Mouse (Mus musculus): ENCODE results near the gene Eed. TPM values are rescaled to one million over a fixed set of nuclear protein-coding genes. Genes with fewer than 3 reads are reported as not detected.

Gene Eed
- total RNA-seq, 2 experiments from 2014 or later = 37.9 to 39.3 TPM

DNA sequence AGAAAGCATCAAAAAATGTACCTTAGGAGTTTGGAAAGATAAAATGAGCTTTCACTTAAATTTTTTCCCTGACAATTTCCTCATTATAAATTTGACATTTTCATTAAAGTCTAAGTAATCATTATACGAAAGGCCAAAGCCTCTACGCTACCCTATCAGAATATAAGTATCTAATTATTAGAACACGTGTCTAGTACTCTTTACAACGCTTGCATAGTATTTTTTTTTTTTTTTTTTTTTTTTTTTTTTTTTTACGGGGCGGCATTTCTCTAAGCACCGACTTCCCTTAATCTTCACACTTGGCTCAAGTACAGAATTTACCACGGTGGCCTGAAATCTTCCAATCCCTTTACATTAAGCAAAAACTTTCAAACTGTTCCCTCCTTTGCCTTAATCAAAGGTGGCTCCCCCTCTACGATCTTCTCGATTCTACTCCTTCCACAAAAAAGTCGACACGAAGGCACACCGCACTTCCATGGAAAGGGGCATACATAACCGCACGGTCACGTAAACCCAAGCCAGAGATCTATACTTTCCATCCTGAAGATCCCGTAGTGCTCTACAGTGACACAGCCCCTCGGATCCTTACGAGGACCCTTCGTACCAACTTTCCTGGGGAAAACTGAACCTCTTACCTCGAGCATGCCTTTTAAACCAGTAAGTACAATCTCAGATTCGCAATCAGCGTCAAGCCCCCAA lies 1.2 kb downstream of the Eed start:
- intact Hi-C loops (cut with DNase I) = loop anchor here (5.0 kb wide), 1 partner anchor 37 kb away; the partner anchor contains the start of gene Hikeshi
- no peak for TF ChIP-seq CTCF (IDR thresholded peaks at IDR 0.05)
- H3K4me3 ChIP-seq = peak overlapping the region; percentile 93
- DNase-seq = no peak
- H3K27ac ChIP-seq = peak overlapping the region; percentile 100

DNA sequence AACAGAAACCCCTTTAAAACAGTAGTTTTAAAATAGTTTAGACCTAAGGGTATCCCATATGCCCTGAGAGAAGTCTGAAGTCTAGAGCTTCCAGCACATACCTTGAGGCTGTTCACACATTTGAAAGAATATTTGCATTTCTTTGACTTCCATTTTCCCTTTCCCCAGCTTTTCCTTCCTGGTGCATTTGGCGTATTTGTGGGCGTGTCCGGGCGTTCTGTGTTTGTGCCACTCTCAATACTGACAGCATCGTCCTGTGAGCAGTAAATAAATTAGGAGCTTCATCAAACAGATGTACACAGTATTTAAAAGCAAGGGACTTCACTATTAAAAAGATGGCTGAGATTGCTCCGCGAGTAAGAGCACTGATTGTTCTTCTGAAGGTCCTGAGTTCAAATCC lies 4.0 kb downstream of the Eed start:
- intact Hi-C loops (cut with DNase I) = loop anchor here (5.0 kb wide), 1 partner anchor 34 kb away; the partner anchor contains the start of gene Hikeshi
- no peak for DNase-seq
- H3K27ac ChIP-seq = no peak overlapping the region
- TF ChIP-seq CTCF (IDR thresholded peaks at IDR 0.05) = no peak
- H3K4me3 ChIP-seq = no peak overlapping the region

DNA sequence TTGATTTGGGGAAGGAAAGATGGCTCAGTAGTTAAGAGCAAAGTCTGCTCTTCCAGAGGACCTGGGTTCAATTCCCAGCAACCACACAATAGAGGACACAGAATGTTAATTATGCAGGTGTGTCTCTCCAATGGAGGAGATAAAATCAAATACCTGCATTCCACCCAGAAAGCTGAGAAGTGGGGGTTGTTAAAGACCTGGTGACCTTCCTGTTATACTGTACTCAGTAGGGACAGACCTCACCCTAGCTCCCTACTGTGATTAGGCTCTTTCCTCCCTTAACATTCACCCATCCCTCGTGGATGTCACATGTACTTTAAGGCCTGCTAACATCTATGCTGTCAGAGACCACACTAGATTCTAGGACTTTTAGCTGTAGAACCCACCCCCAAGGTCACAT lies 5.2 kb downstream of the Eed start:
- Histone ChIP-seq H3K27ac (no peak overlapping the region), H3K4me3 (no peak overlapping the region)
- intact Hi-C loops (cut with DNase I) = loop anchor here (5.0 kb wide), 1 partner anchor 33 kb away; the partner anchor contains the start of gene Hikeshi
- no peak for DNase-seq
- no peak for TF ChIP-seq CTCF (IDR thresholded peaks at IDR 0.05)

DNA sequence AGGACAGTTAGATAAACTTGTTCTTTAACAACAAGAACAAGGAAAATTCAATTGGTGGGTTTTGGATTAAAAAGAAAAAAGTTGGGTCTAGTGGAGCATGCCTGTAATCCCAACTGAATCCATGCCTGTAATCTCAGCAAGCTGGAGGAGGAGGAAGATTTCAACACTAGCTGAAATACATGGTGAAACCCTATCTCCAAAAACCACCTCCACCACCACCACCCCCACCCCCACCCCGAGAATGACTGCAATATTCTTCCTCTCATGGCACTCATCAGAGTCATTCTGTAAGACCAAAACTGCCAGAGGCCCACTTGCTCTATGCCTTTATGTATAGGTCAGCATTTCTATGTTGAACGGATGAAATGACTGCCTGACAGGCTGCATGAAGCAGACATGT lies 13.5 kb downstream of the Eed start:
- DNase-seq = no peak
- TF ChIP-seq CTCF (IDR thresholded peaks at IDR 0.05) = no peak
- H3K27ac ChIP-seq = no peak overlapping the region
- H3K4me3 ChIP-seq = no peak overlapping the region
- intact Hi-C loops (cut with DNase I) = no loop called here

DNA sequence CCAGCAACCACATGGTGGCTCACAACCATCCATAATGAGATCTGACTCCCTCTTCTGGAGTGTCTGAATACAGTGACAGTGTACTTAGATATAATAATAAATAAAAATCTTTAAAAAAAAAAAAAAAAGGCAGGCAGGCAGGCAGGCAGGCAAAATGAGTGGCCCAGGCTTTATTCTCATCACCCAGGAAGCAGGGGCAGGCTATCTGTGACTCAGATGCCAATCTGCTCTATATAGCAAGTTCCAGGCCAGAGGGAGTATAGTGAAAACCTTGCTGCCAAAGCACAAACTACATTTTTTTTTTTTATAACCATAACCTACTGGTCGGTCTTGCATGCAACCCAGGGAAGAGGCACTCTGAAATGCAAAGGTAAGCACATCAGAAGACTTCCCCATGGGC lies 14.0 kb downstream of the Eed start:
- TF ChIP-seq CTCF (IDR thresholded peaks at IDR 0.05) = no peak
- DNase-seq = no peak
- H3K4me3 ChIP-seq = no peak overlapping the region
- no peak overlapping the region for H3K27ac ChIP-seq
- intact Hi-C loops (cut with DNase I) = no loop called here

DNA sequence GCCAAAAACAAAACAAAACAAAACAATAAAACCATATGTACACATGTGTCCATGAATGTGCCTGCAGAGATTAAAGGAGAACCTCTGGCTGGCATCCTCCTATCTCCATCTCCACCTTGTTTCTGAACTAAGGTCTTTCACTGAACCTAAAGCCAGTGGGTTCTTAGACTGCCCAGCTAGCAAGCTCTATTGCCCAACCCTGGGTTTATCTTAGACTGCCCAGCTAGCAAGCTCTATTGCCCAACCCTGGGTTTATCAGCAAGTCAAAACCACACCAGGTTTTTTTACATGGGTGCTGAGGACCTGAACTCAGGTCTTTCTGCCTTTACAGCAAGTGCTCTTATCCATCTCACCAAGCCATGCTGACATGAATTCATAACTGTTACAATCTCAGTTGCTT lies 17.6 kb downstream of the Eed start:
- TF ChIP-seq CTCF (IDR thresholded peaks at IDR 0.05) = no peak
- no peak overlapping the region for H3K27ac ChIP-seq
- DNase-seq = no peak
- intact Hi-C loops (cut with DNase I) = no loop called here
- no peak overlapping the region for H3K4me3 ChIP-seq

DNA sequence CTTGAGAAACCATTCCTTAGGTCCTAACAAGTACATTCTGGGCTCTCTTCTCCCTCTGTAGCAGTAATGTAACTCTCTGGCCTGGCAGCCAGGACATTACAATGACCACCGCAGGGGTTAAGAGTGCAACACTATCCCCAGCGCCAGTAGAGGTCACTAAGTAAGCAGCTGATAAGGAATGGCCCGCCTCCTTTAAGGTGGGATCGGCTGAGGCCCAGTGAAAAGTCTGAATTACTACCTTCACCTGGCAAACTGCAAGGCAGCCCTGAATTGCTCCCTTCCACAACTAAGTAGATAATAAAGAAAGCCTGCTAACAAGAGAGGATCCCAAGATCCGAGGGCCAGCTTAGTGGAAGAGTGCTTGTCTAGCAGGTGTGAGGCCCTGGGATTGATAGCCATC lies 23.5 kb downstream of the Eed start:
- intact Hi-C loops (cut with DNase I) = no loop called here
- no peak overlapping the region for H3K27ac ChIP-seq
- H3K4me3 ChIP-seq = no peak overlapping the region
- DNase-seq = no peak
- no peak for TF ChIP-seq CTCF (IDR thresholded peaks at IDR 0.05)

DNA sequence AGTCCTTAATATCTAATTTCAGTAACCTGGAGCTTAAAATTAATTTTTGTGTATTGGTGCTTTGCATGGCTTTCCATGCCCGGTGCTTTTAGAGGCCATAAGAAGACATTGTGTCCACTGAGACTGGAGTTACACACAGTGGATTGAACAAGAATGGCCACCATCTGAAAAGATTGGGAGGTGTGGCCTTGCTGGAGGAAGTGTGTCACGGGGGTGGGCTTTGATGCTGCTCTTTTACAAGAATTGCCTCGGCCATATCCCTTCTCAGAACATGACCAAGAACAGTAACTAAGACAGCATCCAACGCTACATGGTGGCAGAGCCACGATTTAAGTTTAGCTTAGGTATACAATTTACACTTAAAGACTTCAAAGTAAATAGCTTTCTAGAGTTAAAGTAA lies 26.5 kb downstream of the Eed start:
- no peak for DNase-seq
- no peak for TF ChIP-seq CTCF (IDR thresholded peaks at IDR 0.05)
- intact Hi-C loops (cut with DNase I) = no loop called here
- Histone ChIP-seq H3K4me3 (no peak overlapping the region), H3K27ac (no peak overlapping the region)

DNA sequence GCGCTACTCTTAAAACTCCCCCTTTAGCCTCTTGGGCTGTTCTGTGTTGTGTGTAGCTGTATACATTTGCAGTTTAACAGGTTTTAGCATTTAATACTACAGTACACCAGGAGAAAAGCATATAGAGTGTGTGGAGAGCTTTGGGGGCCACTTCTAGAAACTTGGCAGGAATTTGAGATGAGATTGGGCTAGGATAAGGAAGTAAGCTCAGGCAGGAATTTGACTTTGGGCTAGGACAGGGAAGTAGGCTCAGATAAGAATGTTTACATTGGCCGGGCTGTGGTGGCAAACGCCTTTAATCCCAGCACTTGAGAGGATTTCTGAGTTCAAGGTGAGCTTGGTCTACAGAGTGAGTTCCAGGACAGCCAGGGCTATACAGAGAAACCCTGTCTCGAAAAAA lies 31.4 kb downstream of the Eed start:
- no peak overlapping the region for H3K4me3 ChIP-seq
- no peak overlapping the region for H3K27ac ChIP-seq
- DNase-seq = no peak
- intact Hi-C loops (cut with DNase I) = no loop called here
- no peak for TF ChIP-seq CTCF (IDR thresholded peaks at IDR 0.05)

DNA sequence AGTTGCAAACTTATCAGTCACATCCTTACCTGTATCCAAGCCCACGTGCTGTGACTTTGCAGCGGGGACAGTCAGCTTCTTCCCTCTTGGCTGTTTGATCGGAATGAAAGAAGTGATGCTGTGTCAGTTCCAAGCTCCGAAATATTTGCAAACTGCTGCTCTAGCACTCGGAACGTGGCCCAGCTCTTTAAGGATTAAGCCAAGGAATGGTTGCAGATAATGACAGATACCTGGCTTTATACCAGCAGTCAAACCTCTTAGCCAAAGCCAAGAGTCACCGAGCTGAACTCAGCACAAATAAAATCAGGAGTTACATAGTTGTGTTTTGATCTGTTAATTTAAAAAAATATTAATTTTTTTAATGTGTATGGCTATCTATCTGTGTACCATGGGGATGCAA lies 32.8 kb downstream of the Eed start:
- no peak overlapping the region for H3K4me3 ChIP-seq
- TF ChIP-seq CTCF (IDR thresholded peaks at IDR 0.05) = no peak
- intact Hi-C loops (cut with DNase I) = no loop called here
- peak; percentile 32 for DNase-seq
- H3K27ac ChIP-seq = 0 out of 2 replicates have a peak overlapping the region, but pooled peaks have one; percentile 35

DNA sequence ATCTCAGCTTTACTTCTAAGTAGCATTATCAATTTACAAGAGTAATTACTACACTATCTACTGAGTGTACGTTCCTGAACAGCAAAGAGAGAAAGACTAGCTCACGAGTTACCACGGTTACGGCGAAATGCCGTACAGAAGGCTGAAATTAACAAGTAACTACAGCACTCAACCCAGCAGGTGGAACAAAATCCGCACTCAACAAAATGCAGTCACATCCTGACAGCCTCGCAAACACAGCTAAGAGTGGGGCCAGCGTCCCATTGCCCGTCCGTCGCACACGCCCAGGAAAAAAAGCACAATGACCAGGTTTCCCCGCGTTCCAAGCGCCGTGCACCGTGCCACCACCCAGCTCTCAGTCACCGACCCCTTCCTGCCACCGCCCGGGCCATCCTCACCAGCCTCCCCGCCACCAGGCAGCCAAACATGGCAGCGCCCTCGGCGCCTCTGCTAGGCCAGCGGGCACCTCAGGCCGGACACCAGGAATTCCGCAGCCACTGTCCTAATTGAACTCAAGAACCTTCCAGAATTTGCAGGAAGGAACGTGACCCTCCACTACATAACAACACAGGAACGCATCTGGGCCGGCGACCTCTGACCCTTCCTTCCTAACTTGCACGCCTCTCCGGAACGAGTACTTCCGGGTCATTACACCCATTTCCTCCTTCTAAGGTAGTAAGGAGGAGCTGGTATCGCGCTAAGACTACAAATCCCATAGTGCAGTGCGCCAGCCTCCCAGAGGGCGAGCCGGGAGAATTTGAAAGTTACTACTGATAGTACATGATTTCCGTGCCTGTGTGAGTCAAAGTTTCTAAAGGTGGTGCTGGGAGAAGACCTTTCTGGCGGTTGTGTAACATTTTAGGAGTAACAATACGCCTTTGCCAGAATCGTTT lies 40.0 kb downstream of the Eed start, which contains the start of gene Hikeshi:
Gene Hikeshi (minus strand): TSS at position 634 of the 893 bp plus-strand sequence.
- peak within 1 kb of the TSS; percentile 94 for H3K27ac ChIP-seq
- H3K4me3 ChIP-seq = peak within 1 kb of the TSS; percentile 87
- DNase-seq = peak; percentile 94
- intact Hi-C loops (cut with DNase I) = loop anchor here (5.0 kb wide), 1 partner anchor 36 kb away; no protein-coding TSS in a partner anchor
- no peak for TF ChIP-seq CTCF (IDR thresholded peaks at IDR 0.05)

DNA sequence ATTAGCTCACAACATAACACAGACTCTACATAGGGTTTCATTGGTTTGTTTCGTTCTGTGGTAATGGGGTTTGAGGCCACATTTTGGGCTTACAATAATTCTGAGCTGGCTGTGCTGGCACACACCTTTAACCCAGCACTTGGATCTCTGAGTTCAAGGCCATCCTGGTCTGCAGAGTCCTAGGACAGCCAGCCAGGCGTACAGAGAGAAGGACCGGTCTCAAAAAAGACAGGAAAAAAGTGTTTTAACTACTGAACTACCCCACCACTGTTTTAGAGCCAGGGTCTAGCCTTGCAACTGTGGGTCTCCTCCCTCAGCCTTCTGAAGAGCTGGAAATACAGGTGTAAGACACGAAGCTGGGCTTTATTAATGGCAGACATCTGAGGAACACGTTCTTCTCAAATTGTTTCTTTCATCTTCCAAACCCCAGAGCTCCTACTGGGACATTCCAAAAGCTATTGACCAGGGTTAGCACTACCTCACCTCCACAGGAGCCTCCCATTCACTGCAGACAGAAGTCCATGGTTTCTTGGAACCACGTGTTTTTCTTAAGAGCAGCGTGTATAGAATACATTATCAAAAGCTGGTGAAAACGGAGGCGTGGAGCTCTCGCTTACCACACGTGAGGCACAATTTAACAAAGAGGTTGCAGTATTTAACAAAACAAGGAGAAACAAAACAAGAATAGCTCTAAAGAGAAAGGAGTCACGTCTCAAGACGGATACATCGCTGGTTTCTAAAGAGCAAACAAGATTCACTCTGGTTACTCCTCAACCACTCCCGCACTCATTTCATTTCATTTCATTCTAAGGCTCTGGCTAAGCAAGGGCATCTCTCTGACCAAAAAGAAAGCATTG lies 41.1 kb downstream of the Eed start:
- H3K27ac ChIP-seq = peak overlapping the region; percentile 94
- DNase-seq = no peak
- TF ChIP-seq CTCF (IDR thresholded peaks at IDR 0.05) = no peak
- peak overlapping the region; percentile 87 for H3K4me3 ChIP-seq
- intact Hi-C loops (cut with DNase I) = loop anchor here (5.0 kb wide), 1 partner anchor 38 kb away; no protein-coding TSS in a partner anchor
